Mouse (Mus musculus): ENCODE results near the gene Slc13a5. TPM values are rescaled to one million over a fixed set of nuclear protein-coding genes. Genes with fewer than 3 reads are reported as not detected.

Gene Slc13a5
- total RNA-seq, 2 experiments from 2014 or later: not detected

GRCm38 (mm10) chr11:72266207-72266959 lies 639 bp downstream of the Slc13a5 start:
- intact Hi-C loops (cut with DNase I): no loop called here
- DNase-seq: peak; percentile 22 to 40

- peak; percentile 11 to 22 for DNase-seq
- intact Hi-C loops (cut with DNase I): no loop called here
Observed at GRCm38 (mm10) chr11:72265483-72265882, 1.5 kb downstream of the Slc13a5 start.

- DNase-seq: no peak
- intact Hi-C loops (cut with DNase I): no loop called here
Observed at GRCm38 (mm10) chr11:72256441-72256840, 10.6 kb downstream of the Slc13a5 start.

- intact Hi-C loops (cut with DNase I): no loop called here
- DNase-seq: no peak
Observed at GRCm38 (mm10) chr11:72255629-72256028, 11.4 kb downstream of the Slc13a5 start.

- intact Hi-C loops (cut with DNase I): no loop called here
Observed at GRCm38 (mm10) chr11:72245196-72245753, 21.7 kb downstream of the Slc13a5 start.

GRCm38 (mm10) chr11:72240062-72240860 lies 26.8 kb downstream of the Slc13a5 start:
- intact Hi-C loops (cut with DNase I): no loop called here
- no peak for DNase-seq

More at GRCm38 (mm10) chr11:72245196-72245753, 21.7 kb downstream of the Slc13a5 start:
- DNase-seq: no peak

GRCm38 (mm10) chr11:72234013-72234412 lies 33.0 kb downstream of the Slc13a5 start:
- intact Hi-C loops (cut with DNase I): no loop called here

GRCm38 (mm10) chr11:72232991-72233390 lies 34.0 kb downstream of the Slc13a5 start:
- DNase-seq: no peak
- intact Hi-C loops (cut with DNase I): no loop called here

More at GRCm38 (mm10) chr11:72234013-72234412, 33.0 kb downstream of the Slc13a5 start:
- peak in 1 of 2 experiments; percentile 15 for DNase-seq

GRCm38 (mm10) chr11:72232068-72232467 lies 35.0 kb downstream of the Slc13a5 start:
- intact Hi-C loops (cut with DNase I): no loop called here
- DNase-seq: no peak

- no peak for DNase-seq
- intact Hi-C loops (cut with DNase I): loop anchor here (5.0 kb wide), 1 partner anchor 94 kb away; no protein-coding TSS in a partner anchor
Observed at GRCm38 (mm10) chr11:72228513-72228912, 38.5 kb downstream of the Slc13a5 start.

- no peak for DNase-seq
- intact Hi-C loops (cut with DNase I): loop anchor here (5.0 kb wide), 1 partner anchor 95 kb away; no protein-coding TSS in a partner anchor
Observed at GRCm38 (mm10) chr11:72226901-72227300, 40.1 kb downstream of the Slc13a5 start.

GRCm38 (mm10) chr11:72226020-72226791 lies 40.8 kb downstream of the Slc13a5 start:
- no peak for DNase-seq
- intact Hi-C loops (cut with DNase I): loop anchor here (5.0 kb wide), 1 partner anchor 96 kb away; no protein-coding TSS in a partner anchor

GRCm38 (mm10) chr11:72224865-72225264 lies 42.2 kb downstream of the Slc13a5 start:
- DNase-seq: peak; percentile 76 to 83
- intact Hi-C loops (cut with DNase I): loop anchor here (2.0 to 5.0 kb wide), 4 partner anchors 38 to 337 kb away; no protein-coding TSS in a partner anchor

GRCm38 (mm10) chr11:72223414-72223813 lies 43.6 kb downstream of the Slc13a5 start:
- DNase-seq: no peak
- intact Hi-C loops (cut with DNase I): loop anchor here (5.0 kb wide), 1 partner anchor 339 kb away; no protein-coding TSS in a partner anchor

- peak; percentile 72 to 81 for DNase-seq
- intact Hi-C loops (cut with DNase I): loop anchor here (5.0 kb wide), 1 partner anchor 341 kb away; no protein-coding TSS in a partner anchor
Observed at GRCm38 (mm10) chr11:72221278-72221677, 45.7 kb downstream of the Slc13a5 start.

GRCm38 (mm10) chr11:72217116-72217515 lies 49.9 kb downstream of the Slc13a5 start:
- no peak for DNase-seq
- intact Hi-C loops (cut with DNase I): no loop called here

GRCm38 (mm10) chr11:72215410-72215797 lies 51.6 kb downstream of the Slc13a5 start, which contains the start of gene Med31:
TSS of gene Med31 (minus strand) at chr11:72215592.
- DNase-seq: peak; percentile 68 to 81
- intact Hi-C loops (cut with DNase I): no loop called here

GRCm38 (mm10) chr11:72214591-72215409 lies 52.2 kb downstream of the Slc13a5 start:
- intact Hi-C loops (cut with DNase I): no loop called here
- peak; percentile 91 to 95 for DNase-seq

GRCm38 (mm10) chr11:72207834-72208377 lies 59.1 kb downstream of the Slc13a5 start:
- intact Hi-C loops (cut with DNase I): loop anchor here (5.0 kb wide), 1 partner anchor 156 kb away; no protein-coding TSS in a partner anchor

More at GRCm38 (mm10) chr11:72207834-72208377, 59.1 kb downstream of the Slc13a5 start:
- no peak for DNase-seq

Measured in heart, postnatal 14 days (tissue).